8 mouse cellular contexts compared by ENCODE assay signal in the genomic region with DNA sequence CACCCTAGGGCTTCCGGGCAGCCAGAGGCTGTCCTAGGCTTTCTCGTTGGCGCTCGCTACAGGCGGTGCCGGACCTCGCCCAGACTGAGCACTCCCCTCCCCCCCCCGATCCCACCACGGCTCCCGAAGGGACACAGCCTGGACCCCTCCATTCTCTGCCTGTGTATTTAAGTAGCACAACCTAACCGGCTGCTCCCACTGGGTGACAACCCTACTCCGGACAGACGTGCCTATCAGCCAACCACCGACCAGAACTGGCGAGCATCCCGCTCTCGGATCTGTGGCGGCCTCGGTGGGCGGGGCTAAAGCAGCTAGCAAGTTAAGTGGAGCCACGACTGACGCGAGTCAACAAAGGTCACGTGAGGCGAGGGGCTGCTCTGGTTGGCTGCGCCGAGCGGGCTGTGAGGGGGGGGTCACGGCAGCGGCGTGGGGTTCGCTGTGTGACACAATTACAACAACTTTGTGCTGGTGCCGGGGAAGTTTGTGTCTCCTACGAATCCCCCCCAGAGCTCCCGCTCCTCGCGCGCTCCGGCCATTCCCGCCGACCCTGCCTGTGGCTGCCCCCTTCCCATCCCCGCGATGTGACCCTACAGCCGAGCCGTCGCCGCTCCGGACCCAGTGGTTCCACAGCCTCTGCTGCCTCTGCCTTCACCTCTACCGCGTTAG. TPM values are rescaled to one million over a fixed set of nuclear protein-coding genes. Genes with fewer than 3 reads are reported as not detected.
DNase-seq lines count a peak whose midpoint lies in the region; ATAC-seq lines count a peak whose summit lies in the region.

A gene (plus strand): TSS at position 384 of the 666 bp plus-strand sequence.

- peak within 1 kb of the TSS; percentile 93 for H3K4me3 ChIP-seq in hindbrain, embryonic 15.5 days

- H3K27me3 ChIP-seq in hindbrain, embryonic 15.5 days: no peaks in the 10 kb centered on the region

- WGBS in hindbrain, embryonic 15.5 days: under 1% methylated on average over 42 of the region's 50 CpGs

- H3K36me3 ChIP-seq in hindbrain, embryonic 15.5 days: no peaks in the 10 kb centered on the region

- peak; percentile 96 for DNase-seq in T-cell, adult 2 months (ENCODE audit: low spot score)
- DNase-seq in cerebellum, postnatal 36 days: peak; percentile 98 to 100
- DNase-seq in frontal cortex, postnatal 36 days (ENCODE audit: low spot score in 2 of 2): peak; percentile 97 to 100
- DNase-seq in left cerebral cortex, adult 11 months (ENCODE audit: low spot score): peak; percentile 97
- DNase-seq in lung, postnatal 4 days: peak; percentile 99 to 100
- peak; percentile 95 for DNase-seq in retina, postnatal 7 days (ENCODE audit: low read depth, low spot score)
- peak; percentile 99 for DNase-seq in urinary bladder, adult 2 months (ENCODE audit: low spot score)

- peak within 1 kb of the TSS; percentile 68 for H3K4me2 ChIP-seq in hindbrain, embryonic 15.5 days

- H3K9ac ChIP-seq in hindbrain, embryonic 15.5 days: peak within 1 kb of the TSS; percentile 87

- H3K9me3 ChIP-seq in hindbrain, embryonic 15.5 days: no peaks in the 10 kb centered on the region

- peak within 1 kb of the TSS; percentile 97 for H3K27ac ChIP-seq in hindbrain, embryonic 15.5 days (replicated peaks)

- peak; percentile 100 for ATAC-seq in hindbrain, embryonic 15.5 days (ENCODE audit: low FRiP score, low read depth)

- H3K4me1 ChIP-seq in hindbrain, embryonic 15.5 days (replicated peaks): no peaks in the 10 kb centered on the region

RNA-seq across cellular contexts. Expression of the gene that starts here (rescaled TPM):
- polyA plus RNA-seq in hindbrain, embryonic 15.5 days (2015; fragmentation: Nextera tagmentation; extraction: Ambion mirVana): 16.9 and 18.1 TPM in 2 replicates
- 19.8 and 23.6 TPM in 2 replicates for polyA plus RNA-seq in urinary bladder, adult 2 months (2012; rRNA removed)

Comparison
In these comparisons a context has a peak if more than half of its experiments do, and no peak if none do; other contexts are left out.
1. Peak in every context shown above with its lines: DNase-seq, ATAC-seq, H3K4me3 ChIP-seq and H3K27ac ChIP-seq.